Mouse (Mus musculus) heart, adult 2 months (tissue): ENCODE results near the gene Slc22a17.

Experiments used
- CTCF ChIP-seq: fragments of 200-600 bp; IDR thresholded peaks from 2 replicates; pipeline ENCODE4 v1.8.1; 2022; ENCODE audit warnings: antibody characterized with exemption, mild to moderate bottlenecking, moderate library complexity
- EP300 ChIP-seq: fragments of 200-500 bp; IDR thresholded peaks from 2 replicates; pipeline ENCODE4 v1.6.1; 2011; ENCODE audit warnings: low read depth, low read length, control low read depth; ENCODE audit not compliant: insufficient read depth
- POLR2A ChIP-seq: fragments of 200-500 bp; IDR thresholded peaks from 2 replicates; pipeline ENCODE4 v1.6.1; 2011; ENCODE audit warnings: mild to moderate bottlenecking, low read depth, low read length, control low read depth; ENCODE audit not compliant: insufficient read depth

DNA sequence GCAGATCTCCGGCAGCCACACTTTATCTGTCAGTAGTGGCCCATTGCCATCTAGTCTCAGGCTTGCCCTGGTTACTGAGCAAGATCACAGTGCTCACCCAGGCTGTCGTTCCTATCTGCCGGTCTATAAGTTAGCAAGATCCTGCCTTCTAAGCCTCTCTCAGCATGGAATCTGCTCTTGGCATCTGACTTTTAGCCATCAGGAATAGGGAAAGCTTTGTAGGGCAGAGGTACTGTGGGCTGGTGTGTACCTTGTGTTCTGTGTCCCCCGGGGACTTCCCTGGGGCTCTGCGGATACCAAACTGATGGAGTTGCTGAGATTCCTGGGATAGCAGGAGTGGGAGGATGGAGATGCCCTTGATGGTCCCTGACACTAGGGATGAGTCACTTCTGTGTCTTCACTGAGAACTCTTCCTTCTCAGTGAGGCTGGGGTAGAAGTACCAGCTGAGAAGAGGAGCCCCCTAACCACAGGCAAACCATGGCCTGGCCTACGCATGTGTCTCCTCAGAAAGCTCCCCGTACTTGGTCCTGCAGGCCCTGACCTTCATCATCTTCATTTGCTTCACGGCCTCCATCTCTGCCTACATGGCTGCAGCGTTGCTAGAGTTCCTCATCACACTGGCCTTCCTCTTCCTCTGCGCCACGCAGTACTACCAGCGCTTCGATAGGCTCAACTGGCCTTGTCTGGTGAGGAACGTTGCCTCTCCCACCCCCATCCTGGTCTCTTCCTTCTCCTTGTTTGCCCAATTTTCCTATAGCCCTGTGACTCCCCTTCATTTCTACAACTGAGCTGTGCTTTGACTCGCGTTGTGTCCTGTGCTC is 24.6 kb upstream of the Slc22a17 start:
- TF ChIP-seq POLR2A, result peak; percentile 64; the same call in 1 of the 2 replicates
- TF ChIP-seq CTCF, result no peak
- TF ChIP-seq EP300, result peak; percentile 82; the same call in 1 of the 2 replicates
